Mouse (Mus musculus): ENCODE measurements around the gene Mobp.
A peak's percentile ranks its signal among the peaks of the same experiment; 100 is the strongest.

Mobp gene

GRCm38 (mm10) chr9:120134529-120135160 is 14.9 kb upstream of the Mobp start:
- DNase-seq (ENCODE audit: low spot score in 2 of 2), result no peak

DNA sequence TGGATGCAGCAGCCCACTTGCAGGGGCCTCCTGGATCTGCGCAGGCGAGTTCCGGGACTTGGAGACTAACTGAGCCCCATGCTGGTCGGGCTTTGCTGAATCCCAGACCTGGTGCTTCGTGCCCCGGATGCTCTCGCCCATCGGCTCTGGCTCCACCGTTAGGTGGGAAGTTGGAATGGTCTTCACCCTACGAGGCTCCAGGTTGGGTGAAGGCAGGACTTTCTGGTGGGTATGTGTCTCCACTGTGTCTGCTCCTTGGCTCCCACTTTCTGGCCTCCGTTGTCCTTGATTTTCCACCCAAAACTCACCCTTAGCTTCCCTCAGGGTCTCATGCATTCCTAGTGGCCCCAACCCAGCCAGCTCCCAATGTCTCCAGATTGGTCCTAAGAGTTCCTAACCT is 14.1 kb upstream of the Mobp start:
- DNase-seq (ENCODE audit: low spot score in 2 of 2), result no peak

DNA sequence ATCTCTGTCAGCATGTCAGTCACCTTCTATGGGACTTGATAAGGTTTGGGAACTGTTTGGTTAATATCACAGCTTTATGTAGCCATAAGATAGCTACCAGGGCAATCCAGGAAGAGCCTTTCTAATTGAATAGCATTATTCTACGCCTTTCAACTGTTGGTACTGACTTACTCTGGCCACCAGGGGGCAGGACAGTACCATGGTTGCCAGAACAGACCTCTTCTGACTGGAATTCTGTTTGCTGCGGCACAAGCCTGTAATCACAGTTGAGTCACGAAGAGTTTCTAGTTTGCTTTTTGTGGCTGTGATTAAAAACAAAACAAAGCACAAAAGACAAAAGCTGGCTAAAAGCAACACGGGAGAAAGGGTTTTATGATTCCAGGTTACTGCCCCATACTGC is 8.9 kb upstream of the Mobp start:
- peak; percentile 60 to 77 for DNase-seq (ENCODE audit: low spot score in 2 of 2)

GRCm38 (mm10) chr9:120144474-120144873 is 5.0 kb upstream of the Mobp start:
- DNase-seq (ENCODE audit: low spot score in 2 of 2), result no peak

GRCm38 (mm10) chr9:120151152-120151551 is 1.6 kb downstream of the Mobp start:
- no peak for DNase-seq (ENCODE audit: low spot score in 2 of 2)

DNA sequence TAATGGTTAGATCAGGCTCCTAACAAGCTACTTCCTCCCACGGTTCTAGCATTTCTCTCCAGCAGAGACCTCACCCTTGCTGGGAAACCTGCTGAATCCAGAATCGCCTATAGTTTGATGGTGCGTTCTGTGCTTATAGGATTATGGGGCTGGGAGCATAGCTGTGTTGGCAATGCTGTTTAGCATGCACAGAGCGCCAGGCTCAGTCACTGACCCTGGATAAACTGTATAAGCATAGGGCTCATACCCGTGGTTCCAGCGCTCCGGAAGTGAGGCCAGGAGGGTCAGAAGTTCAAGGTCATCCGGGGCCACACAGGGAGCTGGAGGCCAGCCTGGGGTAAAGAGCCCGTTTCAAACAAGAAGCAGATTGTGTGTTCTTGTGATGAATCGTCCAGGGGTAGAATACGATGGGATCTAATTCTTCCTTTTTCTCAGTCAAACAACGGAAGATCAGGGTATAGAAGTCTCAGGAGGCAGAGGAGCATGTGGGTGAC is 2.4 kb downstream of the Mobp start:
- DNase-seq (ENCODE audit: low spot score in 2 of 2), result no peak

DNA sequence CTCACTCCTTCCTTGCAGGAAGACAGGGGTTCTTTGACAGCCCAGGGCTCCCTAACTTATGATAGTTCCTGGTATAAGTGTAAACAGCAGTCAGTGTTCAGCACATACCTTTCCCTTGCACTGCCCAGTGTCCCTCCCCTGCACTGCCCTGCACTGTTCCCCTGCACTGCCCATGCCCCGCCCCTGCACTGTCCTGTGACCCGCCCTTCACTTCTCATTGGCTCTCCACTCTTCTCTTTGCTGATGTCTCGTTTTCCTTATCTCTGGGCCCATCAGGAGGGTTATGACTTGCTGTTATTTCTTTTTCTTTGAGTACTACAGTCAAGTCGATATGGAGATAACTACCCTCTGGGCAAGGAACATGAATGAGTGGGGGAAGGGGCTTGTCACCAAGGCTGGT is 8.5 kb downstream of the Mobp start:
- no peak for DNase-seq (ENCODE audit: low spot score in 2 of 2)

DNA sequence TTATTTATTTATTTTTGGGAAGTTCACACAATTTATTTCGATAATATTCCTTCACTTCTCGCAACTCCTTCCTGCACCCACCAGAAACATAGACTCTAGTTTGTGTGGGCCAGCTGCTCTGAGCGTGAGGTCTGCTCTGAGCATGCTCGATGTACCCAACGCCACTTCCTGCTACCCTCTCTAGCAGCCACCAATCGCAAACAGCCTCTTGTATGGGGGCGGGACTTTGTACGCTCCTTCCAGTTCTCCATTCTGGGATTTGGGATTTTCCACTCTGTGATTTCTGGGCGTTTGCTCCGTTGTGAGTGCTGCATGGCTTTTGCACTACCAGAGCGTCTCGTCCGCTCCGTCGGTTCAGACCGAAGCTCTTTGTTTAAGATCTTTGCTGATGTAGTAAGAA is 14.4 kb downstream of the Mobp start:
- no peak for DNase-seq (ENCODE audit: low spot score in 2 of 2)

DNA sequence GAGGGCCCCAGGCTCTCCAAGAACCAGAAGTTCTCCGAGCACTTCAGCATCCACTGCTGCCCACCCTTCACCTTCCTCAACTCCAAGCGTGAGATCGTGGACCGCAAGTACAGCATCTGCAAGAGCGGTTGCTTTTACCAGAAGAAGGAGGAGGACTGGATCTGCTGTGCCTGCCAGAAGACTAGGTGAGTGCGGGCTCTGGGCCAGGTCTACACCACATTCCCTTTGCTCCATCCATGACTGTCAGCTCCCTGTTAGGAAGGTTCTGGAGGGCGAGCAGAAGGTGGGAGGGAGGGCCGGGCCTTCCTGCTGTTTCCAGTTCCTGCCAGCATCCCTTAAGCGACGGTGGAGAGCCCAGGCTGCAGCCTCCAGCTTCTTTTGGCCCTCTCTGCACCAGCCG is 18.3 kb downstream of the Mobp start:
- DNase-seq (ENCODE audit: low spot score in 2 of 2), result no peak

DNA sequence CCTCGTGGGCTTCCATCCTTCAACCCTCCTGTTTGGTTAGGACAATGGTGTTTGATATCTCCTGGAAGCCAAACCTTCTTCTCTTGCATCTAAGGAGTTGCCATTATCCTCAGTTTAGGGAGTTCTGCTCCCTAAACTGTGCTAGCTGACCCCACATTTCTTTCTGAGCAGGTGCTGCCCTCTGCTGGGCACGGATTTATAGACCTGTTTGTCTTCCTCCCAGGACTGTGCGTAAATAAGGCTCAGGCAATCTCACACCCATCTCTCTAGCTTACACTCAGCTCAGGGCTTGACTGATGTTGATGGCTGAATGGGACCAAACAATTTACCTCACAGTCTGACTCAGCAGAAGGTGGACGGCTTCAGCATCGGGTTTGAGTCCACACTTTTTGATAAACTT is 21.8 kb downstream of the Mobp start:
- DNase-seq (ENCODE audit: low spot score in 2 of 2), result peak; percentile 58 to 65

- no peak for DNase-seq (ENCODE audit: low spot score in 2 of 2)
Measured at GRCm38 (mm10) chr9:120174436-120175137, 25.1 kb downstream of the Mobp start.

- peak in 1 of 2 experiments; percentile 13 for DNase-seq (ENCODE audit: low spot score in 2 of 2)
Measured at GRCm38 (mm10) chr9:120178813-120179212, 29.3 kb downstream of the Mobp start.

DNA sequence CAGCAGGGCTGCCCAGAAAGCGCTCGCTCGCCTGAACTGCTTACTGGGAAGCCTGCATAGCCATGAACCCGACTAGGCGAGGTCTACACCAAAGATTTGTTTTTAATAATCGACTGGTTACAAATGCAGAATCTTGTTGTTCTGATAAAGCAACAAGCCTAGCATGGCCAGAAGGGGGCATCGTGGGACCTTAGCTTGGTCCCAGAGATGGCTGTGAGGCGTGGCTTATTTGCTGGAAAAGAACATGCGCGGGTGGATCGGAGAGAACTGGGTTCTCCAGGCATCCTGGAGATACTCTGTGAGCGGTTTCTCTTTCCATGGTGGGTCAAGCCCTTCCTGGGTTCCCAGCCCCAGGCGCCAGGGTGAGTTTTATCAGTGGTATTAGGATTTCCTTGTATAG is 35.0 kb downstream of the Mobp start:
- peak in 1 of 2 experiments; percentile 38 for DNase-seq (ENCODE audit: low spot score in 2 of 2)

DNA sequence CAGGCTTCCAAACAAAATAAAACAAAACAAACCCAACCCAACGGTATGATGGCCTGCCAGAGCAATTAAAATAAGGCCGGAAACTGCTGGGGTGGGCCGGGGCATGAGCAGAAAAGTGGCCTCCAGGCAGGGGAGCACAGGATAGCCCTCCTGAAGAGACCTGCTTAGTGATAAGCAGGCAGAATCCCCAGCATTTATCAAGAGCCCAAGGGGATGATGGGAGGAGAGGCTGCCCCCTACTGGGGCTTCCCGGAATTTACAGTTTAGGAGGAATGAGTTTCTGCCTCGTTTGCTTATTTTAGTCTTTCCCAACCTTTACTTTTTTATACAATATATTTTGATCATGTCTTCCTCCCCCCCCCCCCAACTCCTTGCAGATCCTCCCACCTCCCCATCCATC is 37.3 kb downstream of the Mobp start:
- DNase-seq (ENCODE audit: low spot score in 2 of 2), result no peak

- no peak for DNase-seq (ENCODE audit: low spot score in 2 of 2)
Measured at GRCm38 (mm10) chr9:120190891-120191290, 41.4 kb downstream of the Mobp start.

- peak; percentile 67 to 75 for DNase-seq (ENCODE audit: low spot score in 2 of 2)
Measured at GRCm38 (mm10) chr9:120191362-120192098, 42.0 kb downstream of the Mobp start.

- DNase-seq (ENCODE audit: low spot score in 2 of 2), result no peak
Measured at GRCm38 (mm10) chr9:120192742-120193141, 43.2 kb downstream of the Mobp start.

DNA sequence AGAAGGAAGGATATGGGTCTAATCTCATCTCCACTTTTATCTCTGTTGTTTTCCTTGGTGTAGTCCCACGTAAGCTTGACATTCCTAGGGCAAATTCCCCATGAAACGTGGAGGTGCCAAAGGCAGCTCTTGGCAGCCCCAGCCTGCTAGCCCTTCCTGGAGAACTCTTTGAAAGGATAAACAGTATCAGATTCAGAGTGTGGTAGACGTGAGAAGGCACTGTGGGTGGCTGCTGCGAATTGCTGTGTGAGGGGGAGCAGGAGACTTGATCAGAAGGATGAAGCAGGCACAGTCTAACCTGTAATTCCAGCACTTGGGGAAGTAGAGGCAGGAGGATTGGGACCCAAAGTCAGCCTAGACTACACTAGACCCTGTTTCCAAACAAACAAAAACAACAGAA is 51.4 kb downstream of the Mobp start:
- no peak for DNase-seq (ENCODE audit: low spot score in 2 of 2)

DNA sequence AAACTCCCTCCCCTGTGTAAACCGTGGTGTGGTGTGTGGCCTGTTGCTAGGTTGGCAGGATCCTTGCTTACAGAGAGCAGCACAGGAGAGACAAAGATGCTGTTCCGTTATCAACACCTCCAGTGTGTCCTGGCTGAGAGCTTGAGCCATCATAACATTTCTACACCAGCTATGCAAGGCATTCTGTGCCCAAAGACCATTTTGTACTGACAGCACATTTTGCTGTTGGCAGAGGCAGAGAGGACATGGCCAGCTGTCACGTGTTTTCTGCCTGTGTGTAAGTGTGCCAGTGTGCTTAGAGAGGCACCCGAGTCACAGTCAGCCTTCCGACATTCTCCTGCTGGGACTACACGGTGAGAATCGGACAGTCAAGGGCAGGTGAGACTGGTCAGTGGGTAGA is 52.2 kb downstream of the Mobp start:
- no peak for DNase-seq (ENCODE audit: low spot score in 2 of 2)

GRCm38 (mm10) chr9:120202683-120203082 is 53.2 kb downstream of the Mobp start:
- DNase-seq (ENCODE audit: low spot score in 2 of 2), result no peak

- no peak for DNase-seq (ENCODE audit: low spot score in 2 of 2)
Measured at GRCm38 (mm10) chr9:120203936-120204335, 54.4 kb downstream of the Mobp start.

DNA sequence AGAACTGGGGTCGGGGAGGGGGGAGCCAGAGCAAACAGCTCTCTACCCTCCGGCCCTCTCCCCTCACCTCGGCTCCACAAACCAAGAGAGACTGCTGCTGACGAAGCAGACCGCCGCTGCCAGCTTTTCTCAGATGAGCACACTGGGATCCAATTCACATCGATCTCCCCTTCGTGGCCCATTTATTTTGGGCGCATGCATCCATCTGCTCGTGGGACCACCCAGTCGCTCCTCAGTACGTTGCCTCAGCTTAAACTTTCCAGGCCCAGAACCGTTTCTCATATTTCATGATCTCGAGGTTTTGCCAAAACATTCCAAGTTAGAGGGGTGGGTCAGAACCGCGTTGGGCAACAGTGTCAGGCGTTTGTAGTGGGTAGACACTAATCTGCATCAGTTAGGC is 57.4 kb downstream of the Mobp start:
- DNase-seq (ENCODE audit: low spot score in 2 of 2), result no peak

DNA sequence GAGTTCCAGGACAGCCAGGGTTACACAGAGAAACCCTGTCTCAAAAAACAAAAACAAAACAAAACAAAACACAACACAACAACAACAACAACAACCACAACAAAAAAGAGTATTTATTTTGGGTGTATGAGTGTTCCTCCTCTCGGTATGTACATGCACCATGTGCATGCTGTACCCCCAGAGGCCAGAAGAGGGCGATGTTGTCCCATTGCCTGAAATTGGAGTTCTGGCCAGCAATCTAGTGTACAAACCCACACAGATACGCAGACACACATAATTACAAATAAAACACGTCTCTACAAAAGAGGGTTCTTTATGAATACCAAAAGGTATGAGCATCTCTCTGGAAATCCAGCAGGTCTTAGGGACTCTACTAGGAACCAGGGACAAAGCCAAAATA is 60.6 kb downstream of the Mobp start:
- DNase-seq (ENCODE audit: low spot score in 2 of 2), result no peak

Measured in urinary bladder, postnatal 36 days (tissue).